39 mouse cellular contexts compared by ENCODE assay signal in the genomic region with DNA sequence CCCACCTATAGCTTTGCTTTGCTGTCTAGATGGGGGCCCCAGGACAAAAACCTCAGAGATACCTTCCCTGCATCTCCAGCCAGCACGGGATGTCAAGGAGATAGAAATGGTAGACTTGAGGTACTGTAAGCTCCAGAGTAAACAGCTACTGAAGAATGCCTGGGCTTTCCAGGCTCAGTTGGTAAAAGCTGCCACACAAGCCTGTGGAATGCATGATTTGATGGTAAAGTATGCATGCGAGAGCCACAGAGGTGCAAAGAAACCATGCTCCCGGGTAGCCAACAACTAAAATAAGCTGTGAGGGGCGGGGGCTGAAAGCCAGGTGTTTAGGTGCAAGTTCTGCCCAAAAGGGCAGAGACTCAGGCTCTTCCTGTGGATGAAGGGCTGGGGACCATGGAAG. TPM values are rescaled to one million over a fixed set of nuclear protein-coding genes. Genes with fewer than 3 reads are reported as not detected.
"Had no signal": no experiment of that assay in that cellular context is flagged by ENCODE, and none has a peak within 500 bp of the region (broad histone marks: within the 10 kb centered on the region; RNA-seq: fewer than 3 reads in every experiment).

No protein-coding gene starts in this region.

- H3K4me2 ChIP-seq: heart, embryonic 12.5 days; hindbrain, embryonic 12.5 days; hindbrain, embryonic 14.5 days; intestine, embryonic 15.5 days; limb, embryonic 13.5 days; limb, embryonic 15.5 days; liver, embryonic 13.5 days; liver, embryonic 15.5 days had no signal

- H3K36me3 ChIP-seq: heart, embryonic 10.5 days; heart, embryonic 12.5 days; hindbrain, embryonic 10.5 days; hindbrain, embryonic 12.5 days; intestine, embryonic 15.5 days; limb, embryonic 13.5 days; limb, embryonic 15.5 days; liver, embryonic 13.5 days; liver, embryonic 15.5 days had no signal

- H3K27me3 ChIP-seq: intestine, embryonic 15.5 days; limb, embryonic 15.5 days; liver, embryonic 13.5 days had no signal

- ATAC-seq: hindbrain, embryonic 16.5 days; inflammation-experienced regulatory T-cells, adult 6 months; intestine, embryonic 15.5 days; intestine, postnatal 0 days had no signal

- H3K27ac ChIP-seq: gastrocnemius, adult 2 months; heart, embryonic 10.5 days; hindbrain, embryonic 10.5 days; hindbrain, embryonic 12.5 days; hindbrain, embryonic 14.5 days; intestine, embryonic 15.5 days; layer of hippocampus, adult 2 months; left cerebral cortex, adult 2 months; limb, embryonic 13.5 days; limb, embryonic 15.5 days; liver, embryonic 13.5 days; liver, embryonic 15.5 days had no signal

- H3K9ac ChIP-seq: heart, embryonic 12.5 days; hindbrain, embryonic 12.5 days; hindbrain, embryonic 14.5 days; intestine, embryonic 15.5 days; limb, embryonic 13.5 days; limb, embryonic 15.5 days; liver, embryonic 13.5 days; liver, embryonic 15.5 days had no signal

- H3K4me1 ChIP-seq: heart, embryonic 12.5 days; intestine, embryonic 15.5 days; liver, embryonic 13.5 days; liver, embryonic 15.5 days had no signal

- H3K9me3 ChIP-seq: heart, embryonic 10.5 days; hindbrain, embryonic 12.5 days; intestine, embryonic 15.5 days; limb, embryonic 13.5 days; limb, embryonic 15.5 days; liver, embryonic 13.5 days; liver, embryonic 15.5 days had no signal

- DNase-seq: gastrocnemius, adult 2 months; gastrocnemius, postnatal 10 days; gastrocnemius, postnatal 25 days; heart, adult 18-20 months; heart, postnatal 10 days; kidney, adult 18-20 months; kidney, adult 8-10 months; kidney, postnatal 10 days; kidney, postnatal 4 days; left cerebral cortex, postnatal 4 days; liver, embryonic 13.5 days had no signal

- H3K4me3 ChIP-seq: gastrocnemius, adult 2 months; heart, embryonic 10.5 days; heart, embryonic 12.5 days; hindbrain, embryonic 10.5 days; hindbrain, embryonic 12.5 days; intestine, embryonic 15.5 days; layer of hippocampus, adult 2 months; left cerebral cortex, adult 2 months; limb, embryonic 13.5 days; limb, embryonic 15.5 days; liver, embryonic 13.5 days; liver, embryonic 15.5 days had no signal

RNA-seq across cellular contexts. Expression of a gene that starts 49.6 kb away (rescaled TPM):
- total RNA-seq: gastrocnemius, adult 2 months; gastrocnemius, postnatal 10 days; gastrocnemius, postnatal 25 days; gastrocnemius, postnatal 4 days; granulocyte monocyte progenitor cell, adult 5-6 weeks; heart, adult 18-20 months; heart, adult 8-10 months; heart, postnatal 10 days; heart, postnatal 25 days; heart, postnatal 4 days; layer of hippocampus, adult 2 months; layer of hippocampus, postnatal 10 days; layer of hippocampus, postnatal 25 days; left cerebral cortex, adult 2 months; left cerebral cortex, postnatal 14 days; left cerebral cortex, postnatal 4 days; liver, adult 2 months had no signal
- polyA plus RNA-seq: heart, embryonic 10.5 days; heart, embryonic 14.5 days; heart, embryonic 16.5 days; hindbrain, embryonic 10.5 days; hindbrain, embryonic 12.5 days; hindbrain, embryonic 14.5 days; hindbrain, embryonic 16.5 days; inflammation-experienced regulatory T-cells, adult 6 months; intestine, embryonic 15.5 days; intestine, postnatal 0 days; kidney, embryonic 14.5 days; kidney, embryonic 16.5 days; limb, embryonic 11.5 days; limb, embryonic 13.5 days; liver, embryonic 13.5 days; liver, embryonic 15.5 days had no signal
